Mouse (Mus musculus) kidney, adult 18-20 months (tissue): ENCODE data around the gene Pcbp1.

Experiments used
- DNase-seq: peaks from one replicate; pipeline ENCODE4 v3.0.0; 2021

The Pcbp1 gene

GRCm38 (mm10) chr6:86523242-86523754, 2.8 kb downstream of the Pcbp1 start:
- DNase-seq, result no peak

GRCm38 (mm10) chr6:86522001-86522911, 3.9 kb downstream of the Pcbp1 start:
- DNase-seq, result no peak

GRCm38 (mm10) chr6:86519767-86520345, 6.3 kb downstream of the Pcbp1 start:
- DNase-seq, result no peak

GRCm38 (mm10) chr6:86516021-86516420, 10.1 kb downstream of the Pcbp1 start:
- peak; percentile 77 for DNase-seq

- DNase-seq, result no peak
Observed at GRCm38 (mm10) chr6:86513296-86513695, 12.8 kb downstream of the Pcbp1 start.

- no peak for DNase-seq
Observed at GRCm38 (mm10) chr6:86510979-86511378, 15.1 kb downstream of the Pcbp1 start.

GRCm38 (mm10) chr6:86509866-86510200, 16.3 kb downstream of the Pcbp1 start:
- DNase-seq, result no peak

- no peak for DNase-seq
Observed at GRCm38 (mm10) chr6:86509194-86509865, 16.8 kb downstream of the Pcbp1 start.

GRCm38 (mm10) chr6:86508736-86509135, 17.4 kb downstream of the Pcbp1 start:
- no peak for DNase-seq

- no peak for DNase-seq
Observed at GRCm38 (mm10) chr6:86507116-86507515, 19.0 kb downstream of the Pcbp1 start.

- DNase-seq, result no peak
Observed at GRCm38 (mm10) chr6:86506309-86506708, 19.8 kb downstream of the Pcbp1 start.

- DNase-seq, result no peak
Observed at GRCm38 (mm10) chr6:86505671-86506070, 20.4 kb downstream of the Pcbp1 start.

GRCm38 (mm10) chr6:86503513-86503912, 22.6 kb downstream of the Pcbp1 start:
- DNase-seq, result no peak

- DNase-seq, result no peak
Observed at GRCm38 (mm10) chr6:86499571-86500109, 26.5 kb downstream of the Pcbp1 start.

- DNase-seq, result no peak
Observed at GRCm38 (mm10) chr6:86497942-86498732, 28.0 kb downstream of the Pcbp1 start.

- peak; percentile 56 for DNase-seq
Observed at GRCm38 (mm10) chr6:86497071-86497815, 28.9 kb downstream of the Pcbp1 start.

GRCm38 (mm10) chr6:86496585-86496984, 29.5 kb downstream of the Pcbp1 start:
- peak; percentile 33 for DNase-seq

- DNase-seq, result no peak
Observed at GRCm38 (mm10) chr6:86496127-86496526, 30.0 kb downstream of the Pcbp1 start.

GRCm38 (mm10) chr6:86495661-86496060, 30.5 kb downstream of the Pcbp1 start:
- no peak for DNase-seq

GRCm38 (mm10) chr6:86494767-86495166, 31.4 kb downstream of the Pcbp1 start:
- no peak for DNase-seq

GRCm38 (mm10) chr6:86493469-86494263, 32.5 kb downstream of the Pcbp1 start:
- no peak for DNase-seq
